Comparison of ENCODE assay signal across 9 mouse cellular contexts in genomic region chr3:142674607-142675006, GRCm38 (mm10). TPM values are rescaled to one million over a fixed set of nuclear protein-coding genes. Genes with fewer than 3 reads are reported as not detected.
A peak's percentile ranks its signal among the peaks of the same experiment; 100 is the strongest.
DNase-seq lines count a peak whose midpoint lies in the region; TF ChIP-seq lines count a peak whose summit lies in the region.
"Had no signal": no experiment of that assay in that cellular context is flagged by ENCODE, and none has a peak within 500 bp of the region (broad histone marks: within the 10 kb centered on the region; RNA-seq: fewer than 3 reads in every experiment).

No protein-coding gene starts in this region.

- no peak overlapping the region for H3K9ac ChIP-seq in heart, adult 2 months (ENCODE audit: low read depth, low read length)

- TF ChIP-seq EP300 in heart, adult 2 months (IDR thresholded peaks at IDR 0.05; ENCODE audit: insufficient read depth, low read depth, low read length): no peak

- 67% methylated on average over 1 of the region's 1 CpGs for WGBS in heart, adult 2 months

- TF ChIP-seq POLR2A in heart, adult 2 months (IDR thresholded peaks at IDR 0.05; ENCODE audit: insufficient read depth, low read depth, low read length): no peak

- no peaks in the 10 kb centered on the region for H3K27me3 ChIP-seq in heart, adult 2 months (ENCODE audit: control insufficient read depth, insufficient read depth, low read length)

- no peaks in the 10 kb centered on the region for H3K4me1 ChIP-seq in heart, adult 2 months (ENCODE audit: control insufficient read depth, insufficient read depth, low read length)
- H3K4me1 ChIP-seq: limb, embryonic 10.5 days had no signal

- intact Hi-C loops in heart, adult 2 months (cut with DNase I): no loop called here

- no peaks in the 10 kb centered on the region for H3K36me3 ChIP-seq in heart, adult 2 months (ENCODE audit: control insufficient read depth, insufficient read depth, low read length)
- H3K36me3 ChIP-seq: limb, embryonic 10.5 days had no signal

- peak; percentile 62 for TF ChIP-seq CTCF in heart, adult 2 months (IDR thresholded peaks at IDR 0.05)

- H3K4me3 ChIP-seq in heart, adult 2 months: no peak overlapping the region
- H3K4me3 ChIP-seq: limb, embryonic 10.5 days had no signal

- DNase-seq in heart, adult 2 months: no peak
- no peak for DNase-seq in heart, adult 9 months (ENCODE audit: low spot score in 2 of 2)
- peak; percentile 17 for DNase-seq in lung, postnatal 36 days
- DNase-seq in lung, adult 18-20 months: no peak
- DNase-seq in embryo, embryonic 10.5 days (ENCODE audit: low spot score): peak; percentile 10
- DNase-seq in telencephalon, adult 2 months (ENCODE audit: low read depth, low spot score): peak; percentile 3
- DNase-seq in layer of hippocampus, postnatal 25 days (ENCODE audit: extremely low spot score in 1 of 2, low spot score in 1 of 2): no peak
- no peak for DNase-seq in cerebellum, postnatal 36 days

- no peaks in the 10 kb centered on the region for H3K79me2 ChIP-seq in heart, adult 2 months (replicated peaks; ENCODE audit: control insufficient read depth, insufficient read depth, low read length)

- no peak overlapping the region for H3K27ac ChIP-seq in heart, adult 2 months
- H3K27ac ChIP-seq: limb, embryonic 10.5 days had no signal

RNA-seq across cellular contexts. Expression of gene Kyat3, which starts 26.2 kb away (rescaled TPM):
- 10 to 100 TPM; 28.3 to 37.7 TPM for total RNA-seq in heart, adult 2 months (2021)
- 10.9 and 22.1 TPM in 2 replicates for polyA plus RNA-seq in heart, adult 2 months (2012; rRNA removed)
- total RNA-seq in layer of hippocampus, postnatal 25 days (2021): 1 to 10 TPM; 6.3 to 6.6 TPM

RNA-seq across cellular contexts. Expression of gene Gbp2, which starts 54.2 kb away (rescaled TPM):
- total RNA-seq in heart, adult 2 months (2021): 10 to 100 TPM; 10.7 to 16.0 TPM
- polyA plus RNA-seq in heart, adult 2 months (2012; rRNA removed): 9.5 and 16.8 TPM in 2 replicates
- 1 to 10 TPM; 1.3 to 1.5 TPM for total RNA-seq in layer of hippocampus, postnatal 25 days (2021)

Comparison
In these comparisons a context has a peak if more than half of its experiments do, and no peak if none do; other contexts are left out.
1. DNase-seq: peak in lung, postnatal 36 days (single experiment), embryo, embryonic 10.5 days (single experiment) and telencephalon, adult 2 months (single experiment); none in heart, adult 2 months (0 of 2), heart, adult 9 months (0 of 2), lung, adult 18-20 months (0 of 2), layer of hippocampus, postnatal 25 days (0 of 2) and cerebellum, postnatal 36 days (0 of 2).
2. RNA of gene Gbp2, which starts 54.2 kb away (total RNA-seq): 10.7 to 16.0 TPM in heart, adult 2 months; 1.3 to 1.5 TPM in layer of hippocampus, postnatal 25 days; every median in the first group is over 4 times any median in the second.